21 mouse cellular contexts compared by ENCODE assay signal in genomic region chr6:55620366-55620765, GRCm38 (mm10).
DNase-seq lines count a peak whose midpoint lies in the region; ATAC-seq and TF ChIP-seq lines count a peak whose summit lies in the region.
"Had no signal": no experiment of that assay in that cellular context is flagged by ENCODE, and none has a peak within 500 bp of the region (broad histone marks: within the 10 kb centered on the region; RNA-seq: fewer than 3 reads in every experiment).

No protein-coding gene starts in this region.

- intact Hi-C loops in gastrocnemius, adult 2 months (cut with DNase I) = no loop called here
- intact Hi-C loops in gastrocnemius, postnatal 36 days (cut with DNase I) = no loop called here
- intact Hi-C loops in gastrocnemius, postnatal 14 days (cut with DNase I; ENCODE audit: low total_unique reads) = no loop called here

- DNase-seq in gastrocnemius, adult 2 months = peak; percentile 30
- no peak for DNase-seq in gastrocnemius, postnatal 36 days
- peak; percentile 8 to 53 for DNase-seq in heart, adult 9 months (ENCODE audit: low spot score in 2 of 2)
- no peak for DNase-seq in heart, embryonic 10.5 days (ENCODE audit: low spot score)
- DNase-seq in gastrocnemius, postnatal 14 days = peak; percentile 9
- DNase-seq: adrenal gland, postnatal 14 days; cerebellum, adult 11-12 months; cerebellum, adult 9-10 months; cerebellum, postnatal 36 days; kidney, adult 8-10 months had no signal

- no peak overlapping the region for H3K27ac ChIP-seq in gastrocnemius, adult 2 months
- H3K27ac ChIP-seq in heart, embryonic 10.5 days = no peak overlapping the region
- H3K27ac ChIP-seq: embryonic facial prominence, embryonic 15.5 days; hindbrain, embryonic 12.5 days had no signal

- H3K27me3 ChIP-seq in heart, embryonic 10.5 days (ENCODE audit: insufficient read depth, poor library complexity, severe bottlenecking) = no peaks in the 10 kb centered on the region
- H3K27me3 ChIP-seq: CH12.LX; embryonic facial prominence, embryonic 15.5 days; forebrain, embryonic 15.5 days; hindbrain, embryonic 12.5 days had no signal

- no peaks in the 10 kb centered on the region for H3K9me3 ChIP-seq in heart, embryonic 10.5 days
- H3K9me3 ChIP-seq: embryonic facial prominence, embryonic 15.5 days; forebrain, embryonic 15.5 days; hindbrain, embryonic 12.5 days had no signal

- TF ChIP-seq CTCF in gastrocnemius, adult 2 months (IDR thresholded peaks at IDR 0.05) = no peak

- ATAC-seq in erythroid progenitor cell, adult 5-6 weeks (replicated peaks; ENCODE audit: low FRiP score, poor library complexity, severe bottlenecking) = no peak
- ATAC-seq: activated CD4-positive, CD25-positive, alpha-beta regulatory T cell, adult 4 months; forebrain, embryonic 15.5 days; hindbrain, embryonic 16.5 days; inflammation-experienced regulatory T-cells, adult 6 months; intestine, postnatal 0 days; Patski had no signal

- no peak overlapping the region for H3K4me3 ChIP-seq in gastrocnemius, adult 2 months
- H3K4me3 ChIP-seq in heart, embryonic 10.5 days = no peak overlapping the region
- H3K4me3 ChIP-seq: embryonic facial prominence, embryonic 15.5 days; erythroblast, embryonic 14.5 days; forebrain, embryonic 15.5 days; hindbrain, embryonic 12.5 days had no signal

- H3K4me1 ChIP-seq in heart, embryonic 10.5 days = no peaks in the 10 kb centered on the region

- no peaks in the 10 kb centered on the region for H3K36me3 ChIP-seq in heart, embryonic 10.5 days
- H3K36me3 ChIP-seq: embryonic facial prominence, embryonic 15.5 days; forebrain, embryonic 15.5 days; hindbrain, embryonic 12.5 days had no signal

- WGBS in heart, embryonic 10.5 days = 87% methylated on average over 3 of the region's 3 CpGs

Comparison
In these comparisons a context has a peak if more than half of its experiments do, and no peak if none do; other contexts are left out.
1. DNase-seq: peak in gastrocnemius, adult 2 months (single experiment), heart, adult 9 months (2 of 2) and gastrocnemius, postnatal 14 days (single experiment); none in gastrocnemius, postnatal 36 days (0 of 2) and heart, embryonic 10.5 days (single experiment).